Mouse (Mus musculus) adrenal gland, adult 10 weeks (tissue): ENCODE data around the gene Psmb7. TPM values are rescaled to one million over a fixed set of nuclear protein-coding genes. Genes with fewer than 3 reads are reported as not detected.

Experiments
- polyA plus RNA-seq: library from polyadenylated mRNA; stranded (reverse); fragments of 350-450 nt; fragmentation: Illumina TruSeq; extraction: RNeasy Lipid Tissue Mini Kit (QIAGEN cat#74804); gene quantifications from one replicate; pipeline ENCODE4 v1.2.3, GENCODE M21; 2014; ENCODE audit warnings: low read depth, low replicate concordance

The Psmb7 gene
- 251 TPM for polyA plus RNA-seq

GRCm38 (mm10) chr2:38643625-38644427 lies at the start of gene Psmb7:
Gene Psmb7, minus strand, starts transcription at chr2:38644087.

Other genes with a start within 250 kb of the Psmb7 start
- gene Nek6, start 132.4 kb downstream of the Psmb7 start, polyA plus RNA-seq = 12.2 TPM
- gene Nr5a1, start 70.5 kb upstream of the Psmb7 start, polyA plus RNA-seq = 38.2 TPM